Mouse (Mus musculus) retina, postnatal 1 day (tissue): ENCODE results near the gene Rars2.
"Not testable (repeated sequence)": the region's sequence is repeated elsewhere in the genome, so short reads cannot be mapped to it uniquely, and the experiment has no call there.

ENCODE experiments used
- DNase-seq: peaks from one replicate; pipeline ENCODE4 v3.0.0-alpha.2; 2012

The Rars2 gene

GRCm38 (mm10) chr4:34614630-34615094, at the start of gene Rars2, which contains the start of gene Orc3:
TSS of gene Rars2 (plus strand) at chr4:34614957.
TSS of gene Orc3 (minus strand) at chr4:34614944.
- peak; percentile 95 for DNase-seq

DNA sequence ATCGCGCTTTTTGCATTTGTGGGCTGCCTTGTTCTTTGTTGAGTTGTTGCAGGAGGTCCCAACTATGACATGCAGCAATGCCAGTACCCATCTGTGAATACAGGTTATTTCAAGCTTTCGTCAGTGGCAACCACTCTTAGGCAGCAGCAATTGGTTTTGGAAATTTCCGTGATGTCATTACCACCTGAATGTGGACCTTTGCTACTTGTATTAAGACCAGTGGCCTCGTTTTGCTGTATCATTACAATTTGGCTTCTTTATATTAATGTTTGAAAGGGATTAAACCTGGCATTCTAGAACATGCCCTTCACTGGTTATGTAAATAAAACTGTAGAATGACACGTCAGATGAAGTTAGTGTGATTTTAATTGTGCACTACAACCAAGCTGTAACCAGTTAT, 48.5 kb upstream of the Rars2 start:
- no peak for DNase-seq

DNA sequence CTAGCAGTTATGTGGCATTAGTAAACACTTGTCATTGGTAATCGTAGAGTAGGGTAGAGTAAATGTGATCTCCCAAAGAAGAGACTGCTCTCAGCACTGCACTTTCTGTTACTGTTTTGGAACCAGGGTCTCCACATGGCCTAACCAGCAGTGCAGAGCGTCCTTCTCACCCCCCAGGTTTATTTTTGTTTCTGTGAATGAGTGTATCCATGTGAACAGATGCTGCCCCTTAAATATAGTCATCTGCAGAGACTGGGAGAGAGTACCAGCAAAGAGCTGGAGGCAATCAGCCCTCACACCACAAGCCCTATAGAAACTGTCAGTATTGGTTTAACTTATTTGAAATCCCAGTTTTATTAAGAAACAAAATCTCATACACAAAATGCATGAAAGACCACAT, 41.9 kb upstream of the Rars2 start:
- no peak for DNase-seq

DNA sequence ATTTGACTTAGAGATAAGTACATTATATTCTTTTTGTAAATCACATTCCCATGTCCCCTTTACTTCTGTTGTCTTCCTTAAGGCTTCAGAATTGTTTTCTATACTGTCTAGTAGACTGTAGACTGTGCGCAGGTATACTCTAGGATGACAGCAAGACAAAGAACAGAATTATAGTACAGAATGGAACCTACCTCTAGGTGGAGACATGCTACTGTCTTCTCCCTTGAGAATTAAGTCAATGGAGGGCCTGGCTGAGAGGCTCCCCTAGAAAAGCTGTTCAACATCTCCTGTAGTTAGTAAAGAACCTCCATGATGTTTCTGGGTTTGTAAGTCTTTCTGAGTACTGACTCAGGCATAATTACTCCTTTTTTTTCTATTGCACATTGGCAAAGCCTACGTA, 37.7 kb upstream of the Rars2 start:
- peak; percentile 22 for DNase-seq

DNA sequence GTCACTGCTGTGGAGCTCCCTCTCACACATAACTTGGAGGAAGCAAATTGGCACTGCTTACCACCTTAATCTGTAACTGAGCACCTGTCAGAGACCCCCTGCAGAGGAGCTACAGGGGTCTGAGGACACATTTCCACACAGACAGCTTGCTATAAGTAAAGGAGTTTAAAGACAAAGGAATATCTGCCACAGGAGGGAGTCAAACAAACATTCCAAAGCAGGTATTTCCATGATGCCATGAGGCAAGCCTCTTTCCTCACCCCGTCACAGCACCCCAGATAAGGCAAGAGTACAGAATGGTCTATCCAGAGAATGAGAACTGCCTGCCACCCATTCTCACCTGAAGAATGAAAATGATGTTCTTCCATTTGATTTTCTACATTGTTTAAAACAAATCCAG, 35.5 kb upstream of the Rars2 start:
- no peak for DNase-seq

DNA sequence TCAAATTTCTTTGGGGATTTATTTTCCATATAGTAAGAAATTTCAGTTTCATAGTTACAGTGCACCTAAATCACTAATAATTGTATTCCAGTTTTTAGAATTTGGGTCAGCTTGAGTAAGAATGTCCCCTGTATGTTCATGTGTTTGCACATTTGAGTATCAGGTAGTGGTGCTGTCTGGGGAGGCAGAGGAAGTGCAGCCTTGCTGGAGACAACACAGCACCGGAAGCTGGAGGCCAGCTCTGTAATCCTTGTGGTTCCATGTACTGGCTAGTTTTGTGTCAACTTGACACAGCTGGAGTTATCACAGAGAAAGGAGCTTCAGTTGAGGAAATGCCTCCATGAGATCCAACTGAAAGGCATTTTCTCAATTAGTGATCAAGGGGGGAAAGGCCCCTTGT, 33.3 kb upstream of the Rars2 start:
- DNase-seq = not testable (repeated sequence)

DNA sequence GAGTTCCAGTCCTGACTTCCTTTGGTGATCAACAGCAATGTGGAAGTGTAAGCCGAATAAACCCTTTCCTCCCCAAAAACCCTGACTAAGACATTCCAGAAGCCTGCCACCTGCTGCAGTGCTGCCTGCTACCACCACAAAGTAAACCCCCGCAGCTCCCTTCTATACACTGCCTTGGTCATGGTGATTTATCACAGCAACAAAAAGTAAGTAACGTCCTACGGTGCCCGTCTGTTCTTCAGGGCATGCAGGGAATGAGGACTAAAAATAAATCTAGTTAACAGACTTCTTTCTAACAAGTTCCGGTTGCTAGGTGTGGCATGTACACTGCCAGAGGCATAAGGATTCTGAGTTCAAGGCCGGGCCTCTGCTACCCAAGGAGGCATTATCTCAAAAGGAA, 32.8 kb upstream of the Rars2 start:
- DNase-seq = no peak

DNA sequence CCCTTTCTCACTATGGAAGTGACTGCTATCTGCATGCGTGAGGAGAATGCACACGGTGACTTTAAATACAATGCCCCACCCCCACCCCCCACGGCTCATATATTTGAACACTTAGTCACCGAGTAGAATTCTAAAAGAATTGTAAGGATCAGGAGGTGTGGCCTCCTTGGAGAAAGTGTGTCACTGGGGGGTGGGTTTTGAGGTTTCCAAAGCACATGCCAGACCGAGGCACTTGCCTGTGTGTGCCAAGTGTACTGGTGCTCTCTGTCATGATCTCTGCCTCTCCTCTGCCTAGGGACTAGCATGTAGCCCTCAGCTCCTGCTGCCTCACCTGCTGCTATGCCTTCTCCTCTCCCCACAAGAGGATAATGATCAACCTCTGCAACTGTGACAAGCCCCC, 32.3 kb upstream of the Rars2 start:
- no peak for DNase-seq

- no peak for DNase-seq
These were observed 31.3 kb upstream of the Rars2 start for GRCm38 (mm10) chr4:34583427-34583826.

GRCm38 (mm10) chr4:34584871-34585607, 29.7 kb upstream of the Rars2 start:
- DNase-seq = no peak

GRCm38 (mm10) chr4:34603123-34603522, 11.6 kb upstream of the Rars2 start:
- DNase-seq = no peak

GRCm38 (mm10) chr4:34606658-34607057, 8.1 kb upstream of the Rars2 start:
- no peak for DNase-seq

- peak; percentile 1 for DNase-seq
These were observed 1.1 kb upstream of the Rars2 start for GRCm38 (mm10) chr4:34613571-34614145.

DNA sequence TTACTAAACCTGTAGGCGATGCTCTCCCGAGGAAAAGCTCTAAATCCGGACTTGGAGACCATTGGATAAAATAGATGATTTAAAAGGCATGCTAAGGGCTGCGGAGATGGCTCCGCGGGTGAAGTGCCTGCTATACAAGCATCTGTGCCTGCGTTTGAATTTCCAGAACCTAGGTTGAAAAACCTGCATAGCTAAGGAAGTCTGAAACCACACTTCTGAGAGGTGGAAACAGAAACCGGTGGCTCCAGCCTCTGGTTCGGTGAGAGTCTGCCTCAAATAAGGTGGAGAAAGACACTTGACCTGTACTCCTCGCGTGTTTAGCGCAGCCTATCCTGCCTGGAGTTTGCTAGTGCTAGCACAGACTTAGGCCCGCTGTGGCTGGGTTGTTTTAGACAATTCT, 546 bp downstream of the Rars2 start:
- no peak for DNase-seq

DNA sequence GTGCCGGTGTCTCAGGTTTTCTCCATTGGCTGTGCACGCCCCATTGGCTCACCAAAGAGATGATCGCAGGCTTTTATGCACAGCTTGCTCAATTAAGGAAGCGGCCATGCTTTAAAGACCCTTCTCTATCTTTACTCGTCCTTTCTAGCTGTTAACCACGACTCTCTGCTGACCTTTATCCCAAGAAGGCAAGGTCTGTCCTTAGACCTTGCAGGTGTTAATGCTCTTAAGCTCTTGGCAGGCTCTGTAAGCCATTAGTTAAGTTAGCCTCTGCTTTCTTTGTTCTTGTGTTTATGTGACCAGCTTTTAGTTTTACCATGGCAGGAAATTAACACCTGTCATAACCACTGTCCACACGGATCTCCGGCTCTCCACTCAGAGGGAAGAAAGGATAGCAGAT, 1.4 kb downstream of the Rars2 start:
- peak; percentile 2 for DNase-seq

GRCm38 (mm10) chr4:34625556-34625955, 10.8 kb downstream of the Rars2 start:
- no peak for DNase-seq

DNA sequence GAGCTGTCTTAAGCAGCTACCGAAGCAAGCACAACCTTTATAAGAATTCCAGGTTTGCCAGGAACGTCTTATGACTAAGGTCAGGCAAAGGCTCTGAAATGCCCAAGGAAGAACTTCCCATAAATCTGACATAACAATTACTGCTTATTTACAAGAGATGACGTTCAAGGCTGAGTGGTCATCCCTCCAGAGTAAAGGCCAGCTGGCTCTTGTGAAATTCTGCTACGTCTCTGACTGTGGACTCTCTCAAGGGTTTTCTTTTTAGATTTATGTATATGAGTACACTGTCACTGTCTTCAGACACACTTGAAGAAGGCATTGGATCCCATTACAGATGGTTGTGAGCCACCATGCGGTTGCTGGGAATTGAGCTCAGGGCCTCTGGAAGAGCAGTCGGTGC, 11.6 kb downstream of the Rars2 start:
- DNase-seq = no peak

DNA sequence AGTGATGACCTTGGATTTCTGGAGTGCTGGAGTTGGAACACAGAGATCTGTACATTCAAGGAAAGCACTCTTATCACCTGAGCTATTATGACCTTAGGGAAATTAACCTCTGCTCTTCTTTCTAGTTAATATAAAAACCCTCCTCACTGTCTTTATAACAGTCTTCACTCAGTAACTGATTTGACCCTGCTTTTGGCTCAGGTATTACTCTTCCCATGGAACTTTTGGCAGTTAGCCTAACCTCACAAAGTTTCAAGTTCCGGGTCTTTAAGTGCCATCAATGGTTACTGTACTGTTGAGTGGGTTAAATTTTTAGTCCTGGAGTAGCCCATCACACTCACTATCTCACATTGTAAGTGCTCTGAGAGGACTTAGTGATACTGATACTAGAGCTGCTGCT, 15.2 kb downstream of the Rars2 start:
- DNase-seq = no peak

GRCm38 (mm10) chr4:34634129-34634528, 19.4 kb downstream of the Rars2 start:
- DNase-seq = no peak

DNA sequence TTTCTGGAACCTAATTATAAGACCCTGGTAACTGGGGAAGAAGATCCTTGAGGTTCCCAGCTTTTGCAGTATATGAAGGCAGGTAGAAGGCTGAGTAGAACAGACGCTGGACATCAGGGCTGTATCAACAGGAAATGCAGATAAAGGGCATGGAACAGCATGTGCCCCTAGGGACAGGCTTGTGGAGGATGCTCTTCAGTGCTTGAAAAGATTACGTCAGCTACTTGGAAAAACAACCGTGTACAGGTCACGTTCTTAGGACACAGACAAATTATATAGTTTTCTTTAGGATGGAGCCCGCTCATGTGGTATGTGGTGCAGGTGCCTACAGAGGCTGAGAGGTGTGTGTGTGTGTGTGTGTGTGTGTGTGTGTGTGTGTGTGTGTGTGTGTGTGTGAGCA, 21.3 kb downstream of the Rars2 start:
- DNase-seq = no peak

- no peak for DNase-seq
These were observed 22.6 kb downstream of the Rars2 start for GRCm38 (mm10) chr4:34637386-34637785.

DNA sequence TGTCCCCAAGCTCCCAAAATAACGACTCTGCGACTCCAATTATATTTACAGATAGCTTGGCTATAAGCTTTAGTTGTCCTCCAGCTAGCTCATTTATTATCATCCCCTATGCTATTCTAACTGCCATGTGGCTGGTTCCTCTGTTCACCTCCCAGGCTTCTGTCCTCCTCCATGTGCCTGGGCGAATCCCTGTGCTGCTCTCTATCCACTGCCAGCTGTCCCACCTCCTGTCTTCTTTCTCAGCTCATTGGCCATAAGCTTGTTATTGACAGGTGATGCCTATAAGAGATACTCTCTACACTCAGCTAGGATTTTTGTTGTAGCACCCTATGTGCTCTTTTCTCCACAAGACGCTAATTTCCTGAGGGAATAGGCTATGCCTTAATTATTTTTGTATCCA, 23.1 kb downstream of the Rars2 start:
- no peak for DNase-seq

- DNase-seq = no peak
These were observed 25.1 kb downstream of the Rars2 start for GRCm38 (mm10) chr4:34639745-34640364.

GRCm38 (mm10) chr4:34640731-34641130, 26.0 kb downstream of the Rars2 start:
- DNase-seq = no peak
